Mouse (Mus musculus) embryonic facial prominence, embryonic 14.5 days (tissue): ENCODE data around the gene Ubox5. TPM values are rescaled to one million over a fixed set of nuclear protein-coding genes. Genes with fewer than 3 reads are reported as not detected.

Experiments used
- ATAC-seq: fragments of 200-750 bp; cut with Nextera tagmentation; 2 replicates; pipeline ENCODE4 v1.8.0; 2017; ENCODE audit warnings: low read depth, moderate number of reproducible peaks, moderate TSS enrichment
- DNase-seq: peaks from one replicate; pipeline ENCODE4 v3.0.0-alpha.2; 2015; ENCODE audit warnings: low spot score
- H3K27ac ChIP-seq: fragments of 300-500 bp; sonication (generic); replicated peaks from 2 replicates; pipeline ENCODE4 v1.5.1; 2014; ENCODE audit warnings: low read depth, mild to moderate bottlenecking, low read length, moderate library complexity
- H3K27me3 ChIP-seq: fragments of 300-500 bp; sonication (generic); replicated peaks from 2 replicates; pipeline ENCODE4 v1.6.1; 2014; ENCODE audit warnings: low read length; ENCODE audit not compliant: control insufficient read depth, insufficient read depth
- H3K36me3 ChIP-seq: fragments of 300-500 bp; sonication (generic); 2 replicates; pipeline ENCODE4 v1.6.1; 2014; ENCODE audit warnings: low read length, mixed read lengths; ENCODE audit not compliant: control insufficient read depth, insufficient read depth
- H3K4me1 ChIP-seq: fragments of 300-500 bp; sonication (generic); 2 replicates; pipeline ENCODE4 v1.6.1; 2014; ENCODE audit warnings: antibody characterized with exemption, low read length; ENCODE audit not compliant: control insufficient read depth, insufficient read depth
- H3K4me2 ChIP-seq: fragments of 300-500 bp; sonication (generic); 2 replicates; pipeline ENCODE4 v1.6.1; 2014; ENCODE audit warnings: low read depth, mild to moderate bottlenecking, low read length, moderate library complexity, mixed read lengths
- H3K4me3 ChIP-seq: fragments of 300-500 bp; sonication (generic); 2 replicates; pipeline ENCODE4 v1.5.1; 2014; ENCODE audit warnings: low read depth, mild to moderate bottlenecking, low read length
- H3K9ac ChIP-seq: fragments of 300-500 bp; sonication (generic); 2 replicates; pipeline ENCODE4 v1.6.1; 2014; ENCODE audit warnings: low read depth, mild to moderate bottlenecking, low read length, moderate library complexity, mixed read lengths
- H3K9me3 ChIP-seq: fragments of 300-500 bp; sonication (generic); 2 replicates; pipeline ENCODE4 v1.6.1; 2016; ENCODE audit warnings: low read length; ENCODE audit not compliant: control insufficient read depth
- WGBS: fragments of 180-500 bp; shearing (Covaris S2); extraction: QIAGEN DNeasy Blood & Tissue Kit; methylation state at CpG from one replicate; pipeline ENCODE4 v1.1.7; 2014; 5-methylcytosine and 5-hydroxymethylcytosine counted together
- polyA plus RNA-seq: library from polyadenylated mRNA; unstranded; fragments of >200 nt; fragmentation: Nextera tagmentation; extraction: Ambion mirVana; gene quantifications from 2 replicates; pipeline ENCODE4 v1.2.1, GENCODE M21; 2014

Gene Ubox5
- 9.9 and 14.2 TPM in 2 replicates for polyA plus RNA-seq

- ATAC-seq (peak; percentile 90), DNase-seq (peak; percentile 93)
- H3K4me3 ChIP-seq = peak within 1 kb of the TSS; percentile 96
- H3K27me3 ChIP-seq = peaks cover 13% of the 10 kb centered on the region
- under 1% methylated on average over 25 of the region's 25 CpGs for WGBS
- H3K27ac ChIP-seq = peak within 1 kb of the TSS; percentile 81
- H3K4me1 ChIP-seq = peaks cover 12% of the 10 kb centered on the region
- peaks cover 34% of the 10 kb centered on the region for H3K36me3 ChIP-seq
- H3K4me2 ChIP-seq = peak within 1 kb of the TSS; percentile 91
- peak within 1 kb of the TSS; percentile 95 for H3K9ac ChIP-seq
- H3K9me3 ChIP-seq = no peaks in the 10 kb centered on the region
Observed at GRCm38 (mm10) chr2:130629839-130630203, at the start of gene Ubox5, which contains the start of gene Fastkd5. TSS of gene Ubox5 (minus strand) at chr2:130630038. TSS of gene Fastkd5 (minus strand) at chr2:130630027.

- Histone ChIP-seq H3K4me2 (no peak overlapping the region), H3K9me3 (no peaks in the 10 kb centered on the region), H3K36me3 (peaks cover 94% of the 10 kb centered on the region), H3K4me1 (no peaks in the 10 kb centered on the region), H3K27me3 (no peaks in the 10 kb centered on the region), H3K9ac (no peak overlapping the region), H3K27ac (no peak overlapping the region), H3K4me3 (no peak overlapping the region)
- DNase-seq (no peak), ATAC-seq (no peak)
- WGBS = 97% methylated on average over 12 of the region's 12 CpGs
Observed at GRCm38 (mm10) chr2:130679154-130679553, 49.3 kb upstream of the Ubox5 start.

GRCm38 (mm10) chr2:130677211-130677610 lies 47.4 kb upstream of the Ubox5 start:
- H3K36me3 ChIP-seq = peaks cover 94% of the 10 kb centered on the region
- no peaks in the 10 kb centered on the region for H3K4me1 ChIP-seq
- H3K9ac ChIP-seq = no peak overlapping the region
- H3K27ac ChIP-seq = no peak overlapping the region
- DNase-seq (no peak), ATAC-seq (no peak)
- 81% methylated on average over 10 of the region's 10 CpGs for WGBS
- H3K9me3 ChIP-seq = no peaks in the 10 kb centered on the region
- H3K4me2 ChIP-seq = no peak overlapping the region
- H3K27me3 ChIP-seq = no peaks in the 10 kb centered on the region
- no peak overlapping the region for H3K4me3 ChIP-seq

- Histone ChIP-seq H3K27me3 (no peaks in the 10 kb centered on the region), H3K9me3 (no peaks in the 10 kb centered on the region), H3K9ac (peak within 1 kb of the TSS; percentile 83), H3K4me2 (peak within 1 kb of the TSS; percentile 68), H3K4me1 (peaks cover 19% of the 10 kb centered on the region), H3K36me3 (peaks cover 19% of the 10 kb centered on the region), H3K4me3 (peak within 1 kb of the TSS; percentile 65), H3K27ac (peak within 1 kb of the TSS; percentile 79)
- ATAC-seq = peak; percentile 64
- DNase-seq = peak; percentile 96
- WGBS = 1% methylated on average over 30 of the region's 31 CpGs
Observed at GRCm38 (mm10) chr2:130667559-130667958, 37.7 kb upstream of the Ubox5 start, which contains the start of gene Itpa. TSS of gene Itpa (plus strand) at chr2:130667610.

GRCm38 (mm10) chr2:130664102-130664701 lies 34.4 kb upstream of the Ubox5 start, which contains the start of gene Ddrgk1:
TSS of gene Ddrgk1 (minus strand) at chr2:130664659.
- peak; percentile 98 for ATAC-seq
- Histone ChIP-seq H3K27me3 (no peaks in the 10 kb centered on the region), H3K27ac (peak within 1 kb of the TSS; percentile 99), H3K4me1 (peaks cover 15% of the 10 kb centered on the region), H3K4me3 (peak within 1 kb of the TSS; percentile 60), H3K4me2 (peak within 1 kb of the TSS; percentile 71), H3K9me3 (no peaks in the 10 kb centered on the region), H3K9ac (peak within 1 kb of the TSS; percentile 92), H3K36me3 (peaks cover 40% of the 10 kb centered on the region)
- 0% methylated on average over 25 of the region's 40 CpGs for WGBS
- peak; percentile 98 for DNase-seq

- H3K4me2 ChIP-seq = peak overlapping the region; percentile 71
- H3K36me3 ChIP-seq = peaks cover 48% of the 10 kb centered on the region
- DNase-seq (no peak), ATAC-seq (no peak)
- no peaks in the 10 kb centered on the region for H3K9me3 ChIP-seq
- H3K4me3 ChIP-seq = peak overlapping the region; percentile 60
- H3K27me3 ChIP-seq = no peaks in the 10 kb centered on the region
- H3K27ac ChIP-seq = peak overlapping the region; percentile 99; the same call in 1 of the 2 replicates
- peaks cover 13% of the 10 kb centered on the region for H3K4me1 ChIP-seq
- peak overlapping the region; percentile 92 for H3K9ac ChIP-seq
- WGBS = 84% methylated on average over 11 of the region's 11 CpGs
Observed at GRCm38 (mm10) chr2:130663342-130663741, 33.5 kb upstream of the Ubox5 start.

- Histone ChIP-seq H3K27ac (no peak overlapping the region), H3K4me1 (peaks cover 6% of the 10 kb centered on the region), H3K36me3 (peaks cover 96% of the 10 kb centered on the region), H3K27me3 (no peaks in the 10 kb centered on the region), H3K4me2 (no peak overlapping the region), H3K9ac (no peak overlapping the region), H3K9me3 (no peaks in the 10 kb centered on the region), H3K4me3 (no peak overlapping the region)
- DNase-seq (no peak), ATAC-seq (no peak)
- WGBS = 97% methylated on average over 10 of the region's 10 CpGs
Observed at GRCm38 (mm10) chr2:130658530-130658929, 28.7 kb upstream of the Ubox5 start.

- no peaks in the 10 kb centered on the region for H3K4me1 ChIP-seq
- peaks cover 100% of the 10 kb centered on the region for H3K36me3 ChIP-seq
- H3K9ac ChIP-seq = no peak overlapping the region
- no peaks in the 10 kb centered on the region for H3K9me3 ChIP-seq
- 82% methylated on average over 6 of the region's 6 CpGs for WGBS
- no peak overlapping the region for H3K4me3 ChIP-seq
- H3K27ac ChIP-seq = no peak overlapping the region
- no peak overlapping the region for H3K4me2 ChIP-seq
- no peak for DNase-seq
- no peak for ATAC-seq
- no peaks in the 10 kb centered on the region for H3K27me3 ChIP-seq
Observed at GRCm38 (mm10) chr2:130657541-130657940, 27.7 kb upstream of the Ubox5 start.

GRCm38 (mm10) chr2:130656536-130656935 lies 26.7 kb upstream of the Ubox5 start:
- WGBS = 89% methylated on average over 9 of the region's 9 CpGs
- H3K9me3 ChIP-seq = no peaks in the 10 kb centered on the region

More at GRCm38 (mm10) chr2:130656536-130656935, 26.7 kb upstream of the Ubox5 start:
- H3K4me2 ChIP-seq = no peak overlapping the region
- H3K27me3 ChIP-seq = no peaks in the 10 kb centered on the region
- ATAC-seq = no peak
- peaks cover 100% of the 10 kb centered on the region for H3K36me3 ChIP-seq
- H3K9ac ChIP-seq = no peak overlapping the region
- H3K4me3 ChIP-seq = no peak overlapping the region
- DNase-seq = no peak
- H3K4me1 ChIP-seq = no peaks in the 10 kb centered on the region
- H3K27ac ChIP-seq = no peak overlapping the region
